Mouse (Mus musculus) thymus, postnatal 25 days (tissue): ENCODE results near the gene 1190005I06Rik.

ENCODE experiments used
- DNase-seq: peaks from one replicate; pipeline ENCODE4 v3.0.0; 2022

Gene 1190005I06Rik

DNA sequence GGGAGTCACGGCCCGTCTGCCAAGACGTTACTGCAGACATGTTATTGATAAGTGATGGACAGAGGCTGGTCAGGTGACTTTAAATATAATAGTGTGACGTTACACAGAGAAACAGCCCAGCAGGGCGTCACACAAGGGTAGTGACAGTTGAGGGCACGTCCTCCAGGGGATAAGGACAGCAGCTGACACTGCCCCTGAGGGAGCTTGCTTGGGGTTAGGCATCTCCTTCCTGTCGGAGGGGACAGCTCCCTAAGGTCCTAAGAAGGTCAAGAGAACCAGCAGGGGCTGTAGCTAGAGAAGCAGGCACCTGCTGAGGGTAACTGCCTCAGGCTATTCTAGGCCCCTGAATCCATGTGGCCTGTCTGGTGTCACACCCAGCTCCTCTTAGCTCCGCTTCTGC is 75.9 kb downstream of the 1190005I06Rik start:
- no peak for DNase-seq

DNA sequence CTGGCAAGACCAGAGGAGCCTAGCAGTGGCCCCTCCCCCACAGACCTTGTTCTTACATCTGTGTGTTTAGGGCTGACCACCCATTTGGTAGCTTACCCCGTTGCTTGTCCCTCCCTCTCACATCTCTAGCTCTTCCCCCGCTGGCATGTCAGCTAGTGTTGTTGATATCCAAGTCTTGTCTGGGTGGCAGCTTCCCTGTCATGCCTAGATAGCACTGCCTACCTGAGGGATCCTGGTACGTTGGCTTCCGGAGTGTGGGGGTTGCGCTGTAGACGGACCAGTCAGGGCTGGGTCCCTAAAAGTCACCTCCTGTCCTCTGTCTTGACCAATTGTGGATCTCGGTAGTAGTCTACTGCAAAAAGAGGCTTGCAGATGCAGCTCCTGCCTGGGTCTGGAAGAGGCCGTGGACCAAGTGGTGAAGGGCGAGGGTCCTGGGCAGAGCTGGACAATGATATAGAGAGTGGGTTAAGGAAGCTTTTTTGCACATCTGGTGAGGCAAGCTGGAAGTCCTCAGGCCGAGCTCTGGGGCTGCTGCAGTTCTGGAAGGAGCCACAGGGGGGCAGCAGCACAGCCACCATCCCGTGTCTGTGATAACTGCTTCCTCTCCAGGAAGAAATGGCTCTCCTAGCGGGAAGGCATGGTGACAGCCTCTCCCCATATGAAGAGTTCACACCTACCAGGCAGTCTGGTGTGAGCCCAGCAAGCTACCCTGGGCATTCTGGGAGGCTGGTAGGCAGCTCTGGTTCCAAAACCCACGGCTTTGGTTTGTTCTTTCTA is 77.3 kb downstream of the 1190005I06Rik start:
- DNase-seq, result peak; percentile 78

DNA sequence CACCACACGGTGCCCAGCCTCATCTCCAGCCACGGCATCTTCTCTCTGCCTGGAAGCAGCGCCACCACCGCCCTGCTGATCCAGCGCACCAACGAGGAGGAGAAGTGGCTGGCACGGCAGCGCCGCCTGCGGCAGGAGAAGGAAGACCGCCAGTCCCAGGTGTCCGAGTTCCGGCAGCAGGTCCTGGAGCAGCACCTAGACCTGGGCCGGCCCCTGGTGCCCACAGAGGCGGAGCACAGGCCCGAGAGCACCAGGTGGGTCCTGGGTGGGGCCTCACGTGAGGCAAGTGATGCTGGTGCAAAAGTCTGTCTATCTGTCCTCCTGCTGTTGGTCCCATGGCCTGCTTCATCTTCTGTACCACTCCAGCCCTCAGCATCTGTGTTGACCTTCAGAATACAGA is 78.3 kb downstream of the 1190005I06Rik start:
- DNase-seq, result no peak

DNA sequence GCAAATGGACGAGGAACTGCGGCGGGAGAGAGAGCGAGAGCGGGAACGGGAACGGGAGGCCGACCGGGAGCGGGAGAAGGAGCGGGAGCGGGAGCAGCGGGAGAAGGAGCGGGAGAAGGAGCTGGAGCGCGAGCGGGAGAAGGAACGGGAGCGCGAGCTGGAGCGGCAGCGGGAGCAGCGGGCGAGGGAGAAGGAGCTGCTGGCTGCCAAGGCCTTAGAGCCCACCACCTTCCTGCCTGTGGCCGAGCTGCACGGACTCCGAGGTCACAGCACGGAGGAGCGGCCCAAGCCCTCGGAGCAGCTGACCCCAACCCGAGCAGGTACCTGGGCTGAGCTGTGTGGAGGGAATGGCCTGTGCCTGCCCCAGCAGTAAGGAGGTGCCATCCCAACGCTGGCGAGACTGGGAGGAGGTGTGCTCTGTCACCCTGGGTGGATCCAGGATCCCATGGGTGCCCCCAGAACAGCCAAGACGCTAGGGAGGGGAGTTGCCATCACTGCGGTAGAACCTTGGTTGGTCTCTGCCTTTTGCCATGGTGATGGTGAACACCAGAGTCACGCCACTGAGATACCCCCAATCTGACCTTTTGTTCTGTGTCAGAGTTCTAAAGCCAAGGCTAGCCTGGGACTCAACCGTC is 79.2 kb downstream of the 1190005I06Rik start:
- DNase-seq, result no peak

DNA sequence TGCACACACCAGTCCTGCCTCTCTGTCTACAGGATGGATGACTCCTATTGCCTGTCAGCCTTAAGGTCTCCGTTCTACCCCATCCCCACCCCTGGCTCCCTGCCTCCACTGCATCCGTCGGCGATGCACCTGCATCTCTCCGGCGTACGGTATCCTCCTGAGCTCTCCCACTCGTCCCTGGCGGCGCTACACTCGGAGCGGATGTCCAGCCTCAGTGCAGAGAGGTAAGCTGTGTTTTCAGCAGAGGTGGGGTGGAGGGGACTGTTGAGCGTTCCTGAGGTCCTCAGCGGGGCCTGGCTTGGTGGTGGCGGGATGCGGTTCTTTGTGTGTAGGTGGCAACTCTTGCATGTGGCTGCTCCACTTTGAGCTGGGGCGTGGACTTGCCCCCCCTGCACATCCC is 79.7 kb downstream of the 1190005I06Rik start:
- DNase-seq, result no peak

DNA sequence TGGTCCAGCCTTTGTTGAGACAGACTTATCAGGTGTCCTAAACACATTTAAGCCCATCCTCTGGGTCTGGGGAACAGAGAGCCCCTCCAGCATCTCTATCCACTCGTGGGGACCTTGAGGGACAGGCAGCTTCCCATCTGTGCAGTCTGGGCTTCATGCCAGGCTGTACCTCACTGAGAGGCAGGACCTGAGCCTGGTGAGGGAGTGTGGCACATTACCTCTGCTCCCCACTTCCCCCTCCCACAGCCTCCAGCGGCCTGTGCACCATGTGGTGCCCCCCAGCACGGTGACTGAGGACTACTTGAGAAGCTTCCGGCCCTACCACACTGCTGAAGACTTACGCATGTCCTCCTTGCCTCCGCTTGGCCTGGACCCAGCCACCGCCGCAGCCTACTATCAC is 80.8 kb downstream of the 1190005I06Rik start:
- DNase-seq, result no peak

DNA sequence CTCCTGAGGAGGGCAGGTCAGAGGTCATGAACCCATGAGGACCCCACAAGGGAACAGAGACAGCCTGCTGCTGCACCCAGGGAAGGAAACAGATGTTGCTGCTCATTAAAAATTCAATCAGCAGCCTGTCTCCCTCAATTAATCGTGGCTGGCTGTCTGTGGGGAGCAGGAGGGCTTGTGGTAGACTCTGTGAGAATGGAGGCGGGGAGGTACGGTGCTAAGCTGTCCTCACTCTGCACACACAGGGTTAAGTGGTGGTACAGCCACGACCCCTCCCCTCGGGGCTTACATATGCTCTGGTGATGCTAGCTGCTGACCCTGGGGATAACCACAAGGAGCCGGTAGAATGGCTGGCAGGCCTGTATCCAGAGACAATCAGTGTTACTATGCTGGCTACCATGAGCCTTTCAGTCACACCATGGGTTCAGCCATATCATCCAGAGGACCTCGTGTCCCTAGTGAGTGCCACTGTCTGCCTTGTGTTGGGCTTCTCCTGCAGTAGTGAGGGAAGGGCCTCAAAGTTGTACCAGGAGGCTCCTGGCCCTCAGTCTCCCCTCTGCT is 82.2 kb downstream of the 1190005I06Rik start:
- no peak for DNase-seq

DNA sequence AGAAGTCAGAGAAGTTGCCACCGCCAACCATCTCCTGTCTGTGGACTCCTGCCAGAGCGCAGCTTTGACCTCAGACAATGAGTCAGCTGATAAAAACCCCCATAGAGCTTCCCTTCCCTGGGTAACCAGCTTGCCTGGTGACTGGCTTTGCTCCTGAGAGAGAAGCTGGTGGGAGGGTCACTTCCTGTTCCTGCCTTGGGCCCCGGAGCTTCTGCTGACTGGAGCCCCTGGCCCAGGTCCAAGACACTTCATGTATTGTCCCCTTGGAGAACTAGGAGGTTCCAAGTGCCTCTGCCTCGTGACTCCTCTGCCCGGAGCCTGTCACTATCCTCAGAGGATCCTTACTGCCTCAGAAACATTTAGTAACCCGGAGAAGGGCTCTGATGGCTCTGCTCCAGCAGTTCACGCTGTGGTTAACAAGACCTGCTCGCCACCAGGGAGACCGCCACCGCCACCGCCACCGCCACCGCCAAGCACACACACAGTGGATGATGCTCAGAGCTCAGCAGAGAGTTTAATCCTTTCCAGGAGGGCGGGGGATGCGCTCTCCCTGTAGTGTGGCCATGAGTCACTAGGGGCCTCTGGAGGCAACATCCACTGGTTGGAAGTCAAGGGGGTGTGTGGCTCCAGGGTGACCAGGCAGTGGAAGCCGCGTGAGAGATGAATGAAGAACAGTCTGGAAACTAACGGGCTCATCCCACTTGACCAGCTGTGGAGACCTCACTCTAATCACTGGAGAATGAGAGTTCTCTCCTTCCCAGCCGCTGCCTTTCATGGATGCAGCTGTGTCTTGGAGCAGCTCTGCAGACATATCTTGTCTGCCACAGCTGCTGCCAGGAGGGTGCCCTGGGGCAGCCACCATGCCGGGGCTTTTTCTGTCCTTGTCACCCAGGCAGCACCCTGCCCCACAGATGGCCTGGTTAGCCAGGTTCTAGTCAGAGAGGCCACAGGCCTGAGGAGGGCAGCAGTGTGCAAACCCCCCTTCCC is 83.3 kb downstream of the 1190005I06Rik start:
- DNase-seq, result peak; percentile 41

DNA sequence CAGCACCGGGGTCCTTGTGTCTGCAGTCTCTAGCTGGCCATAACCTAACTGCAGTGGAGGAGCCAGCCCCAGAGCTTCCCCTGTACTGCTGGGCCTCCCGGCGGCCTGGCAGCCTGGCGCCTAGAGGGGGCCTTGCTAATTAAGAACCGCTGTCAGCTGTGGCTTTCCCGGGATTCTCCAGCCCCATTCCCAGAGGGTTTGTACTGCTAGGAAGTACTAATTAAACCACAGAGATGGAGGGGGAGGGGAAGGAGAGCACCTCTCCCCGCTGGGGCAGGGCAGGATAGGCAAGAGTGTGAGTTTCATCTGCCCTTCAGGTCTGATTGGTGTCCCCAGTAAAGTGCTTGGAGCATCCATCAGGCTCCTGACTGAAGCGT is 84.1 kb downstream of the 1190005I06Rik start:
- no peak for DNase-seq

DNA sequence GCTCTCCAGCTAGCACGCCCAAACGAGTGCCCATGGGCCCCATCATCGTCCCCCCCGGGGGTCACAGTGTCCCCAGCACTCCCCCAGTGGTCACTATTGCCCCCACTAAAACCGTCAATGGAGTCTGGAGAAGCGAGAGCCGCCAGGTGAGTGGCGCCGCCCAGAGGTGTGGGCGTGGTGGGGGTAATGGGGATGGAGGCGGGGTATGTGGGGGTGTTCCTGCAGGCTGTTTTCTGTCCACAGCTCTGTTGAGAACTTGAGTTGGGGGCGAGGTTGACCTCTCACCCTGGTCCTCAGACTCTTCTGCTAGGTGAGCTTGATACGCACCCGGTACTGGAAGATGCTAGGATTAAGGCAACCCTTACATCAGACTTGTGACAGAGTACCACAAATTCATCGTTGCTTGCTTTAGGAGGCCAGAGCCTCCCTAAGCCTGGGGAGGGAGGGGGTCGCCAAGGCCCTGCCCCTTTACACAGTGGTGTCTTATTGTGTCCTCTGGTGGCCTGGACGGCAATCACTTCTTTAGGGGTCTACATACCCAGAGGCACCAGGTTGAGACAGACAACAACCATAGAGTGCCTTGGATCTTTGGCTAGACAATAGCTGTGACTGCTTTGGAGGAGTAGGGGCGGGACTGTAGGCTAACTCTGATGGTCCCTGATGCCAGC is 84.6 kb downstream of the 1190005I06Rik start:
- no peak for DNase-seq

DNA sequence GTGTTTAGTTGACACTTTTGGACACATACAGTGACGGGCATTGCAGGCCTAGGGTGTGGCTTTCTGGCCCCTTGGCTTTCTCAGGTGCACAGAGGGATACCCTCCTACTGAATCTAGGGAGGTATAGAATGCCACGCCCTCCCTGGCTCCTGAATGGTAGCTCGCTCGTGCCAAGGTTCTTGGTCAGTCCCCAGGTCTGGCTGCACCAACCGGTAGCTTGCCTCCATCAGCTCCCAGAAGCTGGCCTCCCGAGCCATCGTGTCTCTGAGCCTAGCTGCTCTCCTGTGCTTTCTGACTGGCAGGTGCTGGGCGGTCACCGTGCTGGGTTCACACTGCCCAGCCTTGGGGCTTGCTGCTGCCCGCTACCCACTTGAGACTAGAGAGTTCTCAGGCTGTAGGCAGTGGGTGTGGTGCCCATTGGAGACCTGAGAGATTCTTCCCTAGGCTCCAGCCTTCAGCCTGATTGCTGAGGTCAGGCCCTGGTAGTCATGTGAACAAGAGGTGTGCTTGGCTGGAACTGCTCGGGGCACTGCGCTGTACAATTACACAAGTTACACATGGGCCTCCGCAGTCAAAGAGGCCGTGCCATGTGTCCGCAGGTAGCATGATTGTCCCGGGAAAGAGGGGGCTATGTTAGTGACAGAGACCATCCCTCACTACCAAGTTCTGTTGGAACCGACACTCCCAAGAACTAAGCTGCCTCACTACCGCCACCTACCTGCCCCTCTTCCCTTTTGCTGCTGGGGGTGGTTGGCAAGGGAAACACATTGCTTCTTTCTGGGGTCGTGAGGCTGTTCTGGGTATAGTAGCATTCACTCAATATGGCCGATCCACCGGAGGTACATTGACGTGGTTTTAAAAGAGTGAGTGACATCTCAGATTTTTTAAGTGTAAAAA is 85.6 kb downstream of the 1190005I06Rik start:
- DNase-seq, result peak; percentile 74

DNA sequence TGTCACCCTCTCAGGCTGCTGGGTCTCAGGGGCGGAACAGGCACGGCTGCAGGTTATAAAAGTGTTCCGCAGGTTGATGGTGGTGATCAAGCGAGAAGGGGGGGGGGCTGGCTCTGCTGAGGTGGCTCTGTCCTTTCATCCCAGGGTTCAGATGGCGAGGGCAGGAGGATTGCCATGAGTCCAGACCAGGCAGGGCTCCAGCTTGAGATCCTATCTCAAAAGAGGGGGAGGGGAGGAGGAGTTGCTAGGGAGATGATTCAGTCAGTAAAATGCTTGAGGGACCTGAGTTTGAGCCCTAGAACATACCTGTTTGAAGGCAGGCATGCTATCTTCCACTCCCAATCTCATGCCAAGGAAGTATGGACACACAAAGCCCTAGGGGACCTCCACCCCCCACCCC is 86.9 kb downstream of the 1190005I06Rik start:
- DNase-seq, result no peak

DNA sequence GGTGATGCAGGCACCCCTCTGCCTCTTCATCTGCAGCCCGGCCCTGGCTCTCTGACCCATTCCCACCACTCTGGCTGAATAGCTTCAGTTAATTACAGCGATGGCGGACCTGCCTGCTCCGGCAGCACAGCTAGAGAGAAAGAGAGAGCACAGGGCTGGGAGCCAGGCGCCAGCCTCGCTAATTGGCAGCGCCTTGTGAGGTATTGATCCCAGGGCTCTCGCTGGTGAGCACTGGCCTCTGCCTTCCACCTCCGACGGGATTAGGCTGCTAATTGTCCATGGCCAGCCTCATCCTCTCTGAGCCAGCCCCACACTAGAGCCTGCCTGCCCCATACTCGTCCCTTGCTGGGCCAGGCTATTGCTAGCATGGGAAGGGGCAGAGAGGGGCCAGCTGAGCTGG is 87.8 kb downstream of the 1190005I06Rik start:
- no peak for DNase-seq
